Mouse (Mus musculus) intestine, embryonic 14.5 days (tissue): ENCODE data around the gene Armc2. TPM values are rescaled to one million over a fixed set of nuclear protein-coding genes. Genes with fewer than 3 reads are reported as not detected.

Source experiments
- ATAC-seq: fragments of 200-750 bp; cut with Nextera tagmentation; replicated peaks from 2 replicates; pipeline ENCODE4 v1.8.0; 2017; ENCODE audit warnings: low read depth, moderate number of reproducible peaks, moderate TSS enrichment, moderate library complexity; ENCODE audit not compliant: low FRiP score, low TSS enrichment
- DNase-seq: peaks from one replicate; pipeline ENCODE4 v3.0.0-alpha.2; 2018; ENCODE audit warnings: low spot score
- H3K27ac ChIP-seq: fragments of 300-500 bp; sonication (generic); 2 replicates; pipeline ENCODE4 v1.5.1; 2014; ENCODE audit warnings: low read depth, mild to moderate bottlenecking, control low read depth
- H3K27me3 ChIP-seq: fragments of 300-500 bp; sonication (generic); replicated peaks from 2 replicates; pipeline ENCODE4 v1.6.1; 2014; ENCODE audit warnings: low read length, control low read depth; ENCODE audit not compliant: control insufficient read depth, insufficient read depth
- H3K36me3 ChIP-seq: fragments of 300-500 bp; sonication (generic); 2 replicates; pipeline ENCODE4 v1.6.1; 2014; ENCODE audit warnings: low read length, control low read depth; ENCODE audit not compliant: control insufficient read depth, insufficient read depth
- H3K4me1 ChIP-seq: fragments of 300-500 bp; sonication (generic); replicated peaks from 2 replicates; pipeline ENCODE4 v1.6.1; 2014; ENCODE audit warnings: low read length, control low read depth, mixed read lengths; ENCODE audit not compliant: control insufficient read depth, insufficient read depth
- H3K4me2 ChIP-seq: fragments of 300-500 bp; sonication (generic); 2 replicates; pipeline ENCODE4 v1.6.1; 2014; ENCODE audit warnings: low read length
- H3K4me3 ChIP-seq: fragments of 300-500 bp; sonication (generic); 2 replicates; pipeline ENCODE4 v1.5.1; 2014; ENCODE audit warnings: low read depth, low read length, control low read depth, mixed read lengths
- H3K9ac ChIP-seq: fragments of 300-500 bp; sonication (generic); 2 replicates; pipeline ENCODE4 v1.6.1; 2014; ENCODE audit warnings: mild to moderate bottlenecking, low read length
- H3K9me3 ChIP-seq: fragments of 300-500 bp; sonication (generic); 2 replicates; pipeline ENCODE4 v1.6.1; 2016; ENCODE audit warnings: low read length, control low read depth; ENCODE audit not compliant: control insufficient read depth
- WGBS: fragments of 180-500 bp; shearing (Covaris S2); extraction: QIAGEN DNeasy Blood & Tissue Kit; methylation state at CpG from one replicate; pipeline ENCODE4 v1.1.7; 2014; 5-methylcytosine and 5-hydroxymethylcytosine counted together
- polyA plus RNA-seq: library from polyadenylated mRNA; unstranded; fragments of >200 nt; fragmentation: Nextera tagmentation; extraction: Ambion mirVana; gene quantifications from 2 replicates; pipeline ENCODE4 v1.2.1, GENCODE M21; 2014

Gene Armc2
- polyA plus RNA-seq, 1 experiment from 2014 or later = 1.7 TPM

- no peak overlapping the region for H3K4me2 ChIP-seq
- H3K4me1 ChIP-seq = 0 out of 2 replicates have a peak, but pooled peaks cover 3% of the 10 kb centered on the region
- WGBS = 47% methylated on average over 4 of the region's 4 CpGs
- ATAC-seq (no peak), DNase-seq (no peak)
- H3K9ac ChIP-seq = no peak overlapping the region
- no peaks in the 10 kb centered on the region for H3K9me3 ChIP-seq
- no peaks in the 10 kb centered on the region for H3K27me3 ChIP-seq
- no peak overlapping the region for H3K27ac ChIP-seq
- H3K4me3 ChIP-seq = no peak overlapping the region
- H3K36me3 ChIP-seq = no peaks in the 10 kb centered on the region
Measured at GRCm38 (mm10) chr10:41881438-41881837, 136.8 kb downstream of the Armc2 start.

GRCm38 (mm10) chr10:41880777-41881176, 137.5 kb downstream of the Armc2 start:
- Histone ChIP-seq H3K27ac (no peak overlapping the region), H3K9me3 (no peaks in the 10 kb centered on the region), H3K9ac (no peak overlapping the region), H3K27me3 (no peaks in the 10 kb centered on the region), H3K4me2 (no peak overlapping the region), H3K4me3 (no peak overlapping the region), H3K4me1 (0 out of 2 replicates have a peak, but pooled peaks cover 3% of the 10 kb centered on the region), H3K36me3 (no peaks in the 10 kb centered on the region)
- no peak for DNase-seq
- WGBS = 23% methylated on average over 1 of the region's 1 CpGs
- ATAC-seq = no peak

GRCm38 (mm10) chr10:41880206-41880605, 138.0 kb downstream of the Armc2 start:
- Histone ChIP-seq H3K4me1 (0 out of 2 replicates have a peak, but pooled peaks cover 3% of the 10 kb centered on the region), H3K27me3 (no peaks in the 10 kb centered on the region), H3K4me2 (no peak overlapping the region), H3K9me3 (no peaks in the 10 kb centered on the region), H3K27ac (no peak overlapping the region), H3K4me3 (no peak overlapping the region), H3K9ac (no peak overlapping the region), H3K36me3 (no peaks in the 10 kb centered on the region)
- 35% methylated on average over 4 of the region's 4 CpGs for WGBS
- DNase-seq = no peak
- no peak for ATAC-seq

- no peaks in the 10 kb centered on the region for H3K36me3 ChIP-seq
- H3K4me2 ChIP-seq = no peak overlapping the region
- WGBS = 68% methylated on average over 1 of the region's 1 CpGs
- no peak for DNase-seq
- no peaks in the 10 kb centered on the region for H3K9me3 ChIP-seq
- ATAC-seq = no peak
- H3K27ac ChIP-seq = no peak overlapping the region
- no peak overlapping the region for H3K9ac ChIP-seq
- H3K27me3 ChIP-seq = no peaks in the 10 kb centered on the region
- no peak overlapping the region for H3K4me3 ChIP-seq
- H3K4me1 ChIP-seq = 0 out of 2 replicates have a peak, but pooled peaks cover 3% of the 10 kb centered on the region
Measured at GRCm38 (mm10) chr10:41879675-41880074, 138.6 kb downstream of the Armc2 start.

GRCm38 (mm10) chr10:41878344-41878743, 139.9 kb downstream of the Armc2 start:
- ATAC-seq (no peak), DNase-seq (no peak)
- Histone ChIP-seq H3K4me3 (no peak overlapping the region), H3K27me3 (no peaks in the 10 kb centered on the region), H3K9ac (no peak overlapping the region), H3K4me2 (no peak overlapping the region), H3K36me3 (no peaks in the 10 kb centered on the region), H3K9me3 (no peaks in the 10 kb centered on the region), H3K4me1 (0 out of 2 replicates have a peak, but pooled peaks cover 1% of the 10 kb centered on the region), H3K27ac (no peak overlapping the region)
- WGBS = 67% methylated on average over 11 of the region's 11 CpGs

GRCm38 (mm10) chr10:41875624-41876023, 142.6 kb downstream of the Armc2 start:
- Histone ChIP-seq H3K27ac (no peak overlapping the region), H3K4me2 (no peak overlapping the region), H3K9me3 (no peaks in the 10 kb centered on the region), H3K36me3 (no peaks in the 10 kb centered on the region), H3K9ac (no peak overlapping the region), H3K27me3 (no peaks in the 10 kb centered on the region), H3K4me3 (no peak overlapping the region), H3K4me1 (no peaks in the 10 kb centered on the region)
- ATAC-seq = no peak
- no peak for DNase-seq

- no peaks in the 10 kb centered on the region for H3K27me3 ChIP-seq
- no peak overlapping the region for H3K4me2 ChIP-seq
- ATAC-seq (no peak), DNase-seq (no peak)
- H3K36me3 ChIP-seq = no peaks in the 10 kb centered on the region
- no peak overlapping the region for H3K9ac ChIP-seq
- H3K27ac ChIP-seq = no peak overlapping the region
- no peaks in the 10 kb centered on the region for H3K9me3 ChIP-seq
- 69% methylated on average over 2 of the region's 2 CpGs for WGBS
- H3K4me1 ChIP-seq = 0 out of 2 replicates have a peak, but pooled peaks cover 6% of the 10 kb centered on the region
- no peak overlapping the region for H3K4me3 ChIP-seq
Measured at GRCm38 (mm10) chr10:41871564-41871963, 146.7 kb downstream of the Armc2 start.

GRCm38 (mm10) chr10:41870101-41870500, 148.1 kb downstream of the Armc2 start:
- ATAC-seq = no peak
- 47% methylated on average over 2 of the region's 2 CpGs for WGBS
- Histone ChIP-seq H3K4me1 (0 out of 2 replicates have a peak, but pooled peaks cover 6% of the 10 kb centered on the region), H3K9me3 (no peaks in the 10 kb centered on the region), H3K36me3 (no peaks in the 10 kb centered on the region), H3K4me2 (no peak overlapping the region), H3K9ac (no peak overlapping the region), H3K4me3 (no peak overlapping the region), H3K27ac (no peak overlapping the region), H3K27me3 (no peaks in the 10 kb centered on the region)
- no peak for DNase-seq

- Histone ChIP-seq H3K9ac (no peak overlapping the region), H3K27ac (no peak overlapping the region), H3K9me3 (no peaks in the 10 kb centered on the region), H3K4me3 (no peak overlapping the region), H3K36me3 (no peaks in the 10 kb centered on the region), H3K4me2 (no peak overlapping the region), H3K4me1 (0 out of 2 replicates have a peak, but pooled peaks cover 6% of the 10 kb centered on the region), H3K27me3 (no peaks in the 10 kb centered on the region)
- WGBS = 75% methylated on average over 5 of the region's 5 CpGs
- ATAC-seq = no peak
- no peak for DNase-seq
Measured at GRCm38 (mm10) chr10:41867956-41868355, 150.3 kb downstream of the Armc2 start.
